Mouse (Mus musculus): ENCODE results near the gene Atp13a2. TPM values are rescaled to one million over a fixed set of nuclear protein-coding genes. Genes with fewer than 3 reads are reported as not detected.

Gene Atp13a2
- polyA plus RNA-seq, 1 experiment from 2014 or later = 79.9 TPM

DNA sequence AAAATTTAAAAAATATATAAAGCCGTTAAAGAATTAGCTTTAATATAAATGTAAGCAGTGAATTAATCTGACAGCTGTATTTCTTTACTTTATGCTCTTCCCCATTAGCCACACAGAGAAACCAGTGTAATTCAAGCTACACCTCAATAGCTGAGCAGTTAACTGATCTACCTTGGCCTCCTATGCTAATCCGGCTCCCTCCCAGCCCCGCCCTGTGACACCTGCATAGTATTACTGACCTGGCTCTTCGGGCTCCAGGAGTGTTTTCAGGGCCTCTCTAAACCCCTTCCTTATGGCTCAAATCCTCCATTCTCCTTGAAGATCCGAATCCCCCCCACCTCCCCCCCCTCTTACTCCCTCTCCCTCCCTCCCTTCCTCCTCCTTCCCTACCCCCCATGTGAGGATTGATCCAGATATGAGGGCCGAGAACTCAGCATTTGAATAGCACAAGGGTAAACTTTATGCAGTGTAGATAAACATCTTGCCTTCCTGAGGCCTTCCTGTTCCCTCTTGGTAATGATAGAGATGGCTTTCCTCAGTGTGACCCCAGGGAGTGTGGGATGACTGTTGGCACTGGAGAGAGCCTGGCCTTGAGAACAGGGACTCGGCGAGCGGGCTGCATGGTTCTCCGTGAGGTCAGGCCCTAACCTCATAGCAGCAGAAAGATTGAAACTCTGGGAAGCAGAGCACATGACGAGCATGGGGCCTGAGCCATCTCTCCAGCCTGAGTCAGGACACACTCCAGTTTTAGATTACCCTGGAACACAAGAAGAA is 19.1 kb upstream of the Atp13a2 start:
- no peak for DNase-seq (ENCODE audit: low spot score)
- H3K27me3 ChIP-seq (replicated peaks; ENCODE audit: control insufficient read depth, insufficient read depth, low read length) = no peaks in the 10 kb centered on the region
- H3K27ac ChIP-seq (ENCODE audit: low read depth, low read length) = no peak overlapping the region
- H3K4me2 ChIP-seq (ENCODE audit: low read length) = no peak overlapping the region
- ATAC-seq = no peak
- H3K4me3 ChIP-seq (ENCODE audit: low read depth, low read length) = no peak overlapping the region
- WGBS = 88% methylated on average over 11 of the region's 11 CpGs
- no peaks in the 10 kb centered on the region for H3K9me3 ChIP-seq (replicated peaks; ENCODE audit: control insufficient read depth, low read length)
- H3K36me3 ChIP-seq (ENCODE audit: control insufficient read depth, insufficient read depth, low read length) = peaks cover 54% of the 10 kb centered on the region
- H3K9ac ChIP-seq (ENCODE audit: low read length) = no peak overlapping the region
- peaks cover 1% of the 10 kb centered on the region for H3K4me1 ChIP-seq (ENCODE audit: control insufficient read depth, insufficient read depth, low read length)

DNA sequence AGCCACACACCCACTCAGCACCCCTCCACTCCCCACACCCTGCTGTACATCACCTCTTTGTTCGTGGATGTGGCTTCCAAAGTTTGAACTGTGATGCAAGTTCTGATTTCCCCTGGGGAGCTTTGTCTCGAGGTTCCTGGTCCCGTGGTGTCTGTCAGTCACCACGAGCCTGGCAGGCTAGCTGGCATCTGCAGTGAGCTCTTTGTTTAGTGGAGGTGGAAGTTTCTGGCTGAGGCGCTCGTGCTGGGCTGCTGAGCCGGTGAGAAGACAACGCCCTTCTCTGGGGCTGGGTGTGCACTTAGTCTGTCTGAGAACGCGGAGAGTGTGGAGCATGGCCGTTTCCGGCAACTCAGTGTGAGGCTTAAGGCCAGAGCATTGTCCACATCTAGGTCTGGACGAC is 15.0 kb upstream of the Atp13a2 start:
- Histone ChIP-seq H3K27ac (ENCODE audit: low read depth, low read length) (no peak overlapping the region), H3K4me1 (ENCODE audit: control insufficient read depth, insufficient read depth, low read length) (no peaks in the 10 kb centered on the region), H3K4me2 (ENCODE audit: low read length) (no peak overlapping the region), H3K4me3 (ENCODE audit: low read depth, low read length) (no peak overlapping the region), H3K27me3 (replicated peaks; ENCODE audit: control insufficient read depth, insufficient read depth, low read length) (no peaks in the 10 kb centered on the region), H3K9me3 (replicated peaks; ENCODE audit: control insufficient read depth, low read length) (no peaks in the 10 kb centered on the region), H3K36me3 (ENCODE audit: control insufficient read depth, insufficient read depth, low read length) (peaks cover 91% of the 10 kb centered on the region), H3K9ac (ENCODE audit: low read length) (no peak overlapping the region)
- DNase-seq (ENCODE audit: low spot score) = no peak
- WGBS = 85% methylated on average over 13 of the region's 13 CpGs
- ATAC-seq = no peak

DNA sequence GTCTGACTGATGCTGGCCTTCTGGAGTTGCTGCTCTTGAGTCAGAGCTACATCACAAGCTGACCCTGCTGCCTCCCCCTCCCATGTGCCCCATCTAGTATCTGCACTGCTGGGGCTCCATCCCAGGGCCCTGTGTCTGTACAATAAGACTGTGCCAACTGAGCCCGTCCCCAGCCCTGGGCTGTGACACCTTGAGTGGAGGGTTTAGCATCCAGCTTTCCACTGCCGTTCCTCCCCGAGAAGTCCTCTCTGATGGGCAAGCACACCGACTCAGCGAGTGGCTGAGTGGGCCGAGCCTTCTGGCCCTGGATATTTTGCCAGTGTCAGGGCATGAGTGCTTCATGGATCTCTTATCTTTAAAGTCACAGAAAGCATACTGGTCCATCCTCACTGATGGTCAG is 12.3 kb upstream of the Atp13a2 start:
- ATAC-seq (no peak), DNase-seq (ENCODE audit: low spot score) (no peak)
- Histone ChIP-seq H3K27ac (ENCODE audit: low read depth, low read length) (no peak overlapping the region), H3K9ac (ENCODE audit: low read length) (no peak overlapping the region), H3K4me1 (ENCODE audit: control insufficient read depth, insufficient read depth, low read length) (no peaks in the 10 kb centered on the region), H3K9me3 (replicated peaks; ENCODE audit: control insufficient read depth, low read length) (no peaks in the 10 kb centered on the region), H3K36me3 (ENCODE audit: control insufficient read depth, insufficient read depth, low read length) (peaks cover 96% of the 10 kb centered on the region), H3K4me2 (ENCODE audit: low read length) (no peak overlapping the region), H3K4me3 (ENCODE audit: low read depth, low read length) (no peak overlapping the region), H3K27me3 (replicated peaks; ENCODE audit: control insufficient read depth, insufficient read depth, low read length) (no peaks in the 10 kb centered on the region)
- WGBS = 93% methylated on average over 6 of the region's 6 CpGs

DNA sequence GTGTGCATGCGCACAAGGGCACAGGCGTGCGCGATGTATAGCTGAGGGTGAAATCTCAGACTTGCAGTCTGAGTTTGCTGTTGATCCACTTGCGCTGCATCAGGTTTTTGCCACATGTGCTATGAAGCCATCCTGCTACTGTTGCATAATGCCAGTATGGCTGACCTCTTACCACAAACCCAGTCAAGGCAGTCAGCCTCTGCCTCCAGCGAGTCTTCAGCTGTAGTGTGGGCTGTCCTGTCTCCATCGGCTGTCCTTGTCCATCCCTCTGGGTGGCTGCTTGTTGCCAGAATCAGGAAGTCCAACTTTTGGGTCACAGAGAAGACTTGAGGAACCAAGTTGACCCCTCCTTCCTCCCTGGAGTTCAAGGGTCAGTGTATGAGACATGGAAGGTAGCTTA is 11.3 kb upstream of the Atp13a2 start:
- Histone ChIP-seq H3K4me1 (ENCODE audit: control insufficient read depth, insufficient read depth, low read length) (no peaks in the 10 kb centered on the region), H3K9me3 (replicated peaks; ENCODE audit: control insufficient read depth, low read length) (no peaks in the 10 kb centered on the region), H3K9ac (ENCODE audit: low read length) (no peak overlapping the region), H3K4me3 (ENCODE audit: low read depth, low read length) (no peak overlapping the region), H3K4me2 (ENCODE audit: low read length) (no peak overlapping the region), H3K36me3 (ENCODE audit: control insufficient read depth, insufficient read depth, low read length) (peaks cover 93% of the 10 kb centered on the region), H3K27me3 (replicated peaks; ENCODE audit: control insufficient read depth, insufficient read depth, low read length) (no peaks in the 10 kb centered on the region), H3K27ac (ENCODE audit: low read depth, low read length) (no peak overlapping the region)
- no peak for ATAC-seq
- no peak for DNase-seq (ENCODE audit: low spot score)
- 96% methylated on average over 7 of the region's 7 CpGs for WGBS

DNA sequence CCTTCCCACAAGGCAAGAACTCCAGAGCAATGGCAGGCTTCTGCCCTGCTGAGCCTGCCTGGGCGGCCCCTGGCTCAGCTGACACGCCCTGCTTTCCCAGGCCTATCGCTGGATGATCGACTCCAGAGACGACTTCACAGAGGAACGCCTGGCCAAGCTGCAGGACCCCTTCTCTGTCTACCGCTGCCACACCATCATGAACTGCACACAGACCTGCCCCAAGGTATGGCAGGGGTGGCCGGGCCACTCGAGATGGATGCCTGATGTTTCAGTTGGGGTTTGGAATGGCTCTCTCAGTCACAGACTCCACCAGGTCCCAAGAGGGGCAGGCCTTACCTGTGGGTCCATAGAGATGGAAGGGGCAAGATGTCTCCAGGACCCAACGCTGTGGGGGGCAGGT is 9.4 kb upstream of the Atp13a2 start:
- no peaks in the 10 kb centered on the region for H3K9me3 ChIP-seq (replicated peaks; ENCODE audit: control insufficient read depth, low read length)
- H3K4me1 ChIP-seq (ENCODE audit: control insufficient read depth, insufficient read depth, low read length) = no peaks in the 10 kb centered on the region
- no peak overlapping the region for H3K4me2 ChIP-seq (ENCODE audit: low read length)
- H3K27ac ChIP-seq (ENCODE audit: low read depth, low read length) = no peak overlapping the region
- H3K27me3 ChIP-seq (replicated peaks; ENCODE audit: control insufficient read depth, insufficient read depth, low read length) = no peaks in the 10 kb centered on the region
- DNase-seq (ENCODE audit: low spot score) (no peak), ATAC-seq (no peak)
- WGBS = 89% methylated on average over 10 of the region's 10 CpGs
- H3K36me3 ChIP-seq (ENCODE audit: control insufficient read depth, insufficient read depth, low read length) = peaks cover 74% of the 10 kb centered on the region
- H3K4me3 ChIP-seq (ENCODE audit: low read depth, low read length) = no peak overlapping the region
- H3K9ac ChIP-seq (ENCODE audit: low read length) = no peak overlapping the region

DNA sequence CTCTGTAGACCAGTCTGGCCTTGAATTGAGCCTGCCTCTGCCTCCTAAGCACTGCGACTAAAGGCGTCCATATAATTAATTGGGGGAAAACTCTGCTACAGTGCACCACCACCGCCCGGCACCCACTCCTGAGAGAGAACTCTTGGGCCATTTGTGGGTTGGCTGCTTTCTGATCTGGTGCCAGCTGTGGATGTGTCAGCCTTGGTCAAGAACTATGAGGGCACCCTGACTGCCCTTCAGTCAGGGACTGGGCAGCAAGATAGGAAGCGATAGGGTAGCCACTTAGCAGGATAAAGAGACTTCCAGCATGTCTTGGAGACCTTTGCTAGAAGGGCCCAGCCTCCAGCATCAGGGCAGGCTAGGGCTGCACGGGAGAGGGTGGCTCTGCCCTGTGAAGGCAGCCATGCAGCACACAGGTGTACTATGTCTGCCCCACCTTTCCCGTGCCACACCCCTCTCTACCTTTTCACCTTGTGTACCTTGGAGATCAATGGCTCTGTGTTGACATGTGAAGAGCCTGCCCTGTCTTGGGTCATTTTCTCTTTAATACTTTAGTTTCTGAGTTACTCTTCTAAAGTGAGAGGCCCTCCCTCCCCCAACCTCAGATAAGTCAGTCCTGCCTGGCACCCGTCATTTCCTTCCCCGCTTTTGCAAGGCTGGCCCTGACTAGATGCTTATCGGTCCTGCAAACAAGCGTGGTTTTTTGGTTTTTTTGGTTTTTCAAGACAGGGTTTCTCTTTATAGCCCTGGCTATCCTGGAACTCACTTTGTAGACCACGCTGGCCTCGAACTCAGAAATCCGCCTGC is 8.6 kb upstream of the Atp13a2 start:
- Histone ChIP-seq H3K4me3 (ENCODE audit: low read depth, low read length) (no peak overlapping the region), H3K4me2 (ENCODE audit: low read length) (no peak overlapping the region), H3K9me3 (replicated peaks; ENCODE audit: control insufficient read depth, low read length) (no peaks in the 10 kb centered on the region), H3K27me3 (replicated peaks; ENCODE audit: control insufficient read depth, insufficient read depth, low read length) (no peaks in the 10 kb centered on the region), H3K27ac (ENCODE audit: low read depth, low read length) (no peak overlapping the region), H3K9ac (ENCODE audit: low read length) (no peak overlapping the region), H3K4me1 (ENCODE audit: control insufficient read depth, insufficient read depth, low read length) (no peaks in the 10 kb centered on the region), H3K36me3 (ENCODE audit: control insufficient read depth, insufficient read depth, low read length) (peaks cover 66% of the 10 kb centered on the region)
- 94% methylated on average over 14 of the region's 14 CpGs for WGBS
- ATAC-seq (no peak), DNase-seq (ENCODE audit: low spot score) (no peak)

DNA sequence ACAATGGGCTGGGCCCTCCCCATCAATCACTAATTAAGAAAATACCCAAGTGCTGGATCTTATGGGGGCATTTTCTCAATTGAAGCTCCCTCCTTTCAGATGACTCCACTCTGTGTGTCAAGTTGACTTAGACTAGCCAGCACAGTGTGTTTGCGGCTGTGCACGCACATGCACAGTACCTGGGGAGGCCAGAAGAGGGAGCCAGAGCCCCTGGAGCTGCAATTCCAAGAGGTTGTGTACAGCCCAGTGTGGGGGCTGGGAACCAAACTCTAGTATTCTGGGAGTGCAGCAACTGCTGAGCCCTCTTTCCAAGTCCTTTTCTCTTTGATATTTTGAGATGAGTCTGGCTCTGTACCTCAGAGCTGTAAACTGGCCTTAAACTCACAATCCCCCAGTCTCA is 5.1 kb upstream of the Atp13a2 start:
- no peaks in the 10 kb centered on the region for H3K9me3 ChIP-seq (replicated peaks; ENCODE audit: control insufficient read depth, low read length)
- peaks cover 5% of the 10 kb centered on the region; the same call in 1 of the 2 replicates for H3K4me1 ChIP-seq (ENCODE audit: control insufficient read depth, insufficient read depth, low read length)
- peaks cover 31% of the 10 kb centered on the region for H3K36me3 ChIP-seq (ENCODE audit: control insufficient read depth, insufficient read depth, low read length)
- WGBS = 85% methylated on average over 2 of the region's 2 CpGs
- DNase-seq (ENCODE audit: low spot score) = no peak
- no peak overlapping the region for H3K27ac ChIP-seq (ENCODE audit: low read depth, low read length)
- ATAC-seq = no peak
- no peak overlapping the region for H3K4me3 ChIP-seq (ENCODE audit: low read depth, low read length)
- no peak overlapping the region for H3K9ac ChIP-seq (ENCODE audit: low read length)
- no peak overlapping the region for H3K4me2 ChIP-seq (ENCODE audit: low read length)
- no peaks in the 10 kb centered on the region for H3K27me3 ChIP-seq (replicated peaks; ENCODE audit: control insufficient read depth, insufficient read depth, low read length)

DNA sequence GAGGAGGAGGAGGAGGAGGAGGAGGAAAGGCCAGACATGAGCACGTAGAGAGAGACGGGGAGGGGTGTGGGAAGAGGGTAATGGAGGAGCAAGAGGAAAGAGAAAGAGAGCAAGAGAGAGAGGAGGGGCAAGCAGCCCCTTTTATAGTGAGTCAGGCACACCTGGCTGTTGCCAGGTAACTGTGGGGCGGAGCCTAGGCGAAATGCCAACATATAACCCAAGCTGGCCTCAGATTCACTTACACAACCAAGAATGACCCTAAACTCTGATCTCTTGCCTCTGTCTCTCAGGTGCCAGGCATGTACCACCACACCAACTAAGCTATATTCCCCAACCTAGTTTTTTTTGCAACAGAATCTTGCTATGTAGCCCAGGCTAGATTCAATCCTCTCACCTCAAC is 3.9 kb upstream of the Atp13a2 start:
- no peak for ATAC-seq
- Histone ChIP-seq H3K4me1 (ENCODE audit: control insufficient read depth, insufficient read depth, low read length) (peaks cover 10% of the 10 kb centered on the region; the same call in 1 of the 2 replicates), H3K27ac (ENCODE audit: low read depth, low read length) (no peak overlapping the region; the same call in 1 of the 2 replicates), H3K27me3 (replicated peaks; ENCODE audit: control insufficient read depth, insufficient read depth, low read length) (no peaks in the 10 kb centered on the region), H3K4me3 (ENCODE audit: low read depth, low read length) (no peak overlapping the region), H3K4me2 (ENCODE audit: low read length) (no peak overlapping the region), H3K36me3 (ENCODE audit: control insufficient read depth, insufficient read depth, low read length) (peaks cover 20% of the 10 kb centered on the region), H3K9ac (ENCODE audit: low read length) (0 out of 2 replicates have a peak overlapping the region, but pooled peaks have one; percentile 17), H3K9me3 (replicated peaks; ENCODE audit: control insufficient read depth, low read length) (no peaks in the 10 kb centered on the region)
- DNase-seq (ENCODE audit: low spot score) = no peak
- WGBS = 65% methylated on average over 4 of the region's 4 CpGs

DNA sequence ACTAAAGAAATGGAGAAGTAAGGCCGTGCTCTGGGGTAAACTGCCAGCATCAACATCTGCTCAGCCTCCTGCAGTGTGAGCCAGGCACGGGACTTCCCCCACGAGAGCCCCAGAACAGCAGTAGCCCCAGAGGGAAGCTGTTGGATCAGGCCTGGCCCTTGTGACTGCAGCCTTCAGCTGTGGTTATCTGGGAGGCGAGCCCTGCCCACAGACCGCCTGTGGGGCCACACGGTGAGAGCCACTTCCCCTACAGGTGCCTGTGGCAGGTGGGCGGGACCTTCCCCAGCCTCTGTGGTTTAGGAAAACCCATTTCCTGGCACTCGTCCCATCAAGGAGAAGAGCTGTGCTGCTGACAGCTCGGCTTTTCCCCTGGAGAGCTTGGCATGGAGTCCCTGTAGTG is 3.2 kb upstream of the Atp13a2 start:
- Histone ChIP-seq H3K27me3 (replicated peaks; ENCODE audit: control insufficient read depth, insufficient read depth, low read length) (no peaks in the 10 kb centered on the region), H3K36me3 (ENCODE audit: control insufficient read depth, insufficient read depth, low read length) (peaks cover 14% of the 10 kb centered on the region), H3K27ac (ENCODE audit: low read depth, low read length) (peak overlapping the region; percentile 48; the same call in 1 of the 2 replicates), H3K4me2 (ENCODE audit: low read length) (no peak overlapping the region), H3K4me3 (ENCODE audit: low read depth, low read length) (no peak overlapping the region), H3K4me1 (ENCODE audit: control insufficient read depth, insufficient read depth, low read length) (peaks cover 13% of the 10 kb centered on the region), H3K9ac (ENCODE audit: low read length) (0 out of 2 replicates have a peak overlapping the region, but pooled peaks have one; percentile 17), H3K9me3 (replicated peaks; ENCODE audit: control insufficient read depth, low read length) (no peaks in the 10 kb centered on the region)
- 13% methylated on average over 9 of the region's 9 CpGs for WGBS
- ATAC-seq (no peak), DNase-seq (ENCODE audit: low spot score) (peak; percentile 41)

Data from forebrain, embryonic 14.5 days (tissue).